In the genomic region with DNA sequence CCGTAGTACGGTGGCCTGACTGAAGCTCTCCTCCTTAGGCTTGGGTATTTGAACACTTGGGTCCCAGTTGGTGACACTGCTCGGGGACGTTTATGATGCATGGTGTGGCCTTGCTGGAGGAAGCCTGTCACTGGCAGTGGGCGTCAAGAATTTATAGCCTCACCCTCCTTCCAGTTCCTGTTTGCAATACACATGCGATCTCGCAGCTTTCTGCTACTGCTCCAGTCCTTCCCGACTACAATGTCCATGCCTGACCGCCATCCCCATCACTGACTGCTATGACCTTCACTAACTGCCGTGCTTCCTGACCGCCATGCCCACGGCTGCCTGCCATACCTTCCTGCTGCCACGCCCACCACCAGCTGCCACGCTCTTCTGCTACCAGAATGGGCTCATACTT, we compare ENCODE assay signal across 10 mouse cellular contexts. TPM values are rescaled to one million over a fixed set of nuclear protein-coding genes. Genes with fewer than 3 reads are reported as not detected.
DNase-seq lines count a peak whose midpoint lies in the region; ATAC-seq and TF ChIP-seq lines count a peak whose summit lies in the region.
"Had no signal": no experiment of that assay in that cellular context is flagged by ENCODE, and none has a peak within 500 bp of the region (broad histone marks: within the 10 kb centered on the region; RNA-seq: fewer than 3 reads in every experiment).

No protein-coding gene starts in this region.

- H3K4me2 ChIP-seq in heart, embryonic 15.5 days = no peak overlapping the region
- peak overlapping the region; percentile 47 for H3K4me2 ChIP-seq in liver, embryonic 14.5 days (ENCODE audit: low read depth)

- no peak for TF ChIP-seq EP300 in liver, embryonic 14.5 days (IDR thresholded peaks at IDR 0.05; ENCODE audit: low read depth)

- H3K4me1 ChIP-seq in heart, embryonic 15.5 days (replicated peaks) = peaks cover 11% of the 10 kb centered on the region
- peaks cover 0 to 13% of the 10 kb centered on the region in 2 experiments; a peak in 3 of 4 replicates for H3K4me1 ChIP-seq in liver, embryonic 14.5 days (replicated peaks; ENCODE audit: control insufficient read depth in 2 of 2, insufficient read depth in 2 of 2, low read length in 1 of 2)
- no peaks in the 10 kb centered on the region for H3K4me1 ChIP-seq in cerebellum, adult 2 months (ENCODE audit: control insufficient read depth, insufficient read depth, low read length)

- no peak for TF ChIP-seq POLR2A in cerebellum, adult 2 months (IDR thresholded peaks at IDR 0.05; ENCODE audit: borderline replicate concordance, insufficient read depth, low read length)

- H3K36me3 ChIP-seq in heart, embryonic 15.5 days = no peaks in the 10 kb centered on the region
- H3K36me3 ChIP-seq in liver, embryonic 14.5 days (replicated peaks; ENCODE audit: control insufficient read depth, insufficient read depth, low read depth) = no peaks in the 10 kb centered on the region

- H3K9me3 ChIP-seq in heart, embryonic 15.5 days (replicated peaks) = no peaks in the 10 kb centered on the region
- no peaks in the 10 kb centered on the region for H3K9me3 ChIP-seq in liver, embryonic 14.5 days (ENCODE audit: control insufficient read depth, low read length)

- H3K27me3 ChIP-seq in heart, embryonic 15.5 days = no peaks in the 10 kb centered on the region
- H3K27me3 ChIP-seq in liver, embryonic 14.5 days (ENCODE audit: control insufficient read depth, insufficient read depth, low read length) = no peaks in the 10 kb centered on the region
- no peaks in the 10 kb centered on the region for H3K27me3 ChIP-seq in cerebellum, adult 2 months (ENCODE audit: control insufficient read depth, insufficient read depth, low read length)

- WGBS in heart, embryonic 15.5 days = 80% methylated on average over 14 of the region's 14 CpGs
- WGBS in liver, embryonic 14.5 days (ENCODE audit: insufficient replicate concordance) = 29% methylated on average over 14 of the region's 14 CpGs
- 91% methylated on average over 14 of the region's 14 CpGs for WGBS in cerebellum, adult 2 months

- intact Hi-C loops in heart, postnatal 10 days (cut with DNase I) = no loop called here

- TF ChIP-seq CTCF in liver, embryonic 14.5 days (IDR thresholded peaks at IDR 0.05; ENCODE audit: low read depth) = no peak
- no peak for TF ChIP-seq CTCF in cerebellum, adult 2 months (IDR thresholded peaks at IDR 0.05; ENCODE audit: borderline replicate concordance, insufficient read depth, low read depth, low read length)

- no peak overlapping the region for H3K4me3 ChIP-seq in heart, embryonic 15.5 days
- H3K4me3 ChIP-seq in liver, embryonic 14.5 days (ENCODE audit: insufficient read depth in 1 of 2, low read depth in 2 of 2, low read length in 2 of 2) = no peak overlapping the region
- no peak overlapping the region for H3K4me3 ChIP-seq in cerebellum, adult 2 months (replicated peaks; ENCODE audit: insufficient read depth, low read depth, low read length)

- no peak for ATAC-seq in heart, embryonic 15.5 days (replicated peaks; ENCODE audit: insufficient number of reproducible peaks, insufficient read depth, low FRiP score, low read depth)
- no peak for ATAC-seq in liver, embryonic 14.5 days (ENCODE audit: insufficient read depth)

- DNase-seq in heart, postnatal 10 days = no peak
- peak; percentile 42 for DNase-seq in CD4-positive, CD25-positive, alpha-beta regulatory T cell, adult 2 months (ENCODE audit: low read depth, low spot score)
- no peak for DNase-seq in liver, embryonic 14.5 days (ENCODE audit: low read depth in 3 of 3, low spot score in 3 of 3)
- peak; percentile 51 to 57 for DNase-seq in spleen, postnatal 36 days (ENCODE audit: low spot score in 2 of 2)
- DNase-seq in testis, postnatal 10 days (ENCODE audit: low spot score) = no peak
- no peak for DNase-seq in cerebellum, adult 2 months
- DNase-seq in adrenal gland, adult 18-20 months (ENCODE audit: low spot score in 2 of 2) = no peak
- DNase-seq: cerebellum, adult 9-10 months; kidney, adult 2 months had no signal

- H3K9ac ChIP-seq in heart, embryonic 15.5 days = no peak overlapping the region
- no peak overlapping the region; the same call in 1 of the 2 replicates for H3K9ac ChIP-seq in liver, embryonic 14.5 days (replicated peaks)

- peak overlapping the region; percentile 40; the same call in 1 of the 2 replicates for H3K27ac ChIP-seq in heart, embryonic 15.5 days
- no peak overlapping the region for H3K27ac ChIP-seq in liver, embryonic 14.5 days
- H3K27ac ChIP-seq in cerebellum, adult 2 months (ENCODE audit: insufficient read depth, low read length) = no peak overlapping the region

RNA-seq across cellular contexts. Expression of a gene that starts 12.8 kb away (rescaled TPM):
- polyA plus RNA-seq in heart, embryonic 15.5 days (2015; fragmentation: Nextera tagmentation; extraction: Ambion mirVana) = 66.1 and 67.8 TPM in 2 replicates
- total RNA-seq in heart, postnatal 10 days (2021) = 10 to 100 TPM; 51.6 to 60.4 TPM
- 5.7 and 9.3 TPM in 2 replicates for polyA plus RNA-seq in liver, embryonic 14.5 days (2012; rRNA removed)
- polyA plus RNA-seq in liver, embryonic 14.5 days (2014; fragmentation: Nextera tagmentation; extraction: Ambion mirVana) = 15.1 and 15.5 TPM in 2 replicates
- 141 and 160 TPM in 2 replicates for polyA plus RNA-seq in cerebellum, adult 2 months (2012; rRNA removed)
- 10 to 100 TPM; 23.6 to 28.5 TPM for total RNA-seq in adrenal gland, adult 18-20 months (2021)

RNA-seq across cellular contexts. Expression of a gene that starts 44.0 kb away (rescaled TPM):
- polyA plus RNA-seq in heart, embryonic 15.5 days (2015; fragmentation: Nextera tagmentation; extraction: Ambion mirVana) = 158 and 170 TPM in 2 replicates
- total RNA-seq in heart, postnatal 10 days (2021) = 100 to 1,000 TPM; 312 to 340 TPM
- polyA plus RNA-seq in liver, embryonic 14.5 days (2012; rRNA removed) = 16.9 and 19.9 TPM in 2 replicates
- polyA plus RNA-seq in liver, embryonic 14.5 days (2014; fragmentation: Nextera tagmentation; extraction: Ambion mirVana) = 28.8 and 32.8 TPM in 2 replicates
- polyA plus RNA-seq in cerebellum, adult 2 months (2012; rRNA removed) = 93.6 and 103 TPM in 2 replicates
- total RNA-seq in adrenal gland, adult 18-20 months (2021) = 100 to 1,000 TPM; 103 to 210 TPM

Comparison
In these comparisons a context has a peak if more than half of its experiments do, and no peak if none do; other contexts are left out.
1. DNase-seq: peak in CD4-positive, CD25-positive, alpha-beta regulatory T cell, adult 2 months (single experiment) and spleen, postnatal 36 days (2 of 2); none in heart, postnatal 10 days (0 of 2), liver, embryonic 14.5 days (0 of 3), testis, postnatal 10 days (single experiment), cerebellum, adult 2 months (0 of 2) and adrenal gland, adult 18-20 months (0 of 2).